Mouse (Mus musculus): ENCODE measurements around the gene Fndc3b.

Fndc3b gene

GRCm38 (mm10) chr3:27710648-27711428 is at the start of gene Fndc3b:
TSS of gene Fndc3b (minus strand) at chr3:27711307.
- peak; percentile 81 for DNase-seq (ENCODE audit: low read depth)

GRCm38 (mm10) chr3:27760278-27760677 is 49.2 kb upstream of the Fndc3b start:
- DNase-seq (ENCODE audit: low read depth) = no peak

- no peak for DNase-seq (ENCODE audit: low read depth)
Observed at GRCm38 (mm10) chr3:27758976-27759375, 47.9 kb upstream of the Fndc3b start.

GRCm38 (mm10) chr3:27751657-27752056 is 40.5 kb upstream of the Fndc3b start:
- DNase-seq (ENCODE audit: low read depth) = no peak

- DNase-seq (ENCODE audit: low read depth) = no peak
Observed at GRCm38 (mm10) chr3:27751156-27751555, 40.0 kb upstream of the Fndc3b start.

- no peak for DNase-seq (ENCODE audit: low read depth)
Observed at GRCm38 (mm10) chr3:27745651-27746050, 34.5 kb upstream of the Fndc3b start.

GRCm38 (mm10) chr3:27744754-27745153 is 33.6 kb upstream of the Fndc3b start:
- no peak for DNase-seq (ENCODE audit: low read depth)

GRCm38 (mm10) chr3:27743271-27744145 is 32.4 kb upstream of the Fndc3b start:
- DNase-seq (ENCODE audit: low read depth) = no peak

GRCm38 (mm10) chr3:27742124-27742523 is 31.0 kb upstream of the Fndc3b start:
- DNase-seq (ENCODE audit: low read depth) = peak; percentile 25

GRCm38 (mm10) chr3:27740136-27740535 is 29.0 kb upstream of the Fndc3b start:
- DNase-seq (ENCODE audit: low read depth) = no peak

GRCm38 (mm10) chr3:27736180-27736579 is 25.1 kb upstream of the Fndc3b start:
- DNase-seq (ENCODE audit: low read depth) = no peak

- no peak for DNase-seq (ENCODE audit: low read depth)
Observed at GRCm38 (mm10) chr3:27735113-27735512, 24.0 kb upstream of the Fndc3b start.

- DNase-seq (ENCODE audit: low read depth) = no peak
Observed at GRCm38 (mm10) chr3:27728798-27729782, 18.0 kb upstream of the Fndc3b start.

GRCm38 (mm10) chr3:27728176-27728575 is 17.1 kb upstream of the Fndc3b start:
- DNase-seq (ENCODE audit: low read depth) = no peak

GRCm38 (mm10) chr3:27725752-27726151 is 14.6 kb upstream of the Fndc3b start:
- DNase-seq (ENCODE audit: low read depth) = no peak

- DNase-seq (ENCODE audit: low read depth) = no peak
Observed at GRCm38 (mm10) chr3:27724208-27724607, 13.1 kb upstream of the Fndc3b start.

GRCm38 (mm10) chr3:27718829-27719365 is 7.8 kb upstream of the Fndc3b start:
- no peak for DNase-seq (ENCODE audit: low read depth)

- no peak for DNase-seq (ENCODE audit: low read depth)
Observed at GRCm38 (mm10) chr3:27713971-27714370, 2.9 kb upstream of the Fndc3b start.

- DNase-seq (ENCODE audit: low read depth) = no peak
Observed at GRCm38 (mm10) chr3:27712421-27712820, 1.3 kb upstream of the Fndc3b start.

- DNase-seq (ENCODE audit: low read depth) = no peak
Observed at GRCm38 (mm10) chr3:27709906-27710647, 1.0 kb downstream of the Fndc3b start.
